Mouse (Mus musculus) midbrain, embryonic 16.5 days (tissue): ENCODE measurements around the gene N4bp2l2. TPM values are rescaled to one million over a fixed set of nuclear protein-coding genes. Genes with fewer than 3 reads are reported as not detected.

Experiments used
- ATAC-seq: fragments of 200-750 bp; cut with Nextera tagmentation; 2 replicates; pipeline ENCODE4 v1.8.0; 2017; ENCODE audit warnings: moderate TSS enrichment
- H3K27ac ChIP-seq: fragments of 300-500 bp; sonication (generic); 2 replicates; pipeline ENCODE4 v1.5.1; 2014; ENCODE audit warnings: mild to moderate bottlenecking, low read length, mixed read lengths
- H3K27me3 ChIP-seq: fragments of 300-500 bp; sonication (generic); 2 replicates; pipeline ENCODE4 v1.6.1; 2014; ENCODE audit warnings: low read depth, low read length, mixed read lengths; ENCODE audit not compliant: control insufficient read depth, insufficient read depth
- H3K36me3 ChIP-seq: fragments of 300-500 bp; sonication (generic); 2 replicates; pipeline ENCODE4 v1.6.1; 2014; ENCODE audit warnings: mild to moderate bottlenecking, low read length, moderate library complexity, mixed read lengths; ENCODE audit not compliant: control insufficient read depth, insufficient read depth
- H3K4me1 ChIP-seq: fragments of 300-500 bp; sonication (generic); 2 replicates; pipeline ENCODE4 v1.6.1; 2014; ENCODE audit warnings: mild to moderate bottlenecking, low read length, mixed read lengths; ENCODE audit not compliant: control insufficient read depth, insufficient read depth
- H3K4me2 ChIP-seq: fragments of 300-500 bp; sonication (generic); 2 replicates; pipeline ENCODE4 v1.6.1; 2014; ENCODE audit warnings: mild to moderate bottlenecking, low read length, mixed read lengths
- H3K4me3 ChIP-seq: fragments of 300-500 bp; sonication (generic); 2 replicates; pipeline ENCODE4 v1.5.1; 2014; ENCODE audit warnings: low read depth, mild to moderate bottlenecking, low read length, moderate library complexity, mixed read lengths
- H3K9ac ChIP-seq: fragments of 300-500 bp; sonication (generic); 2 replicates; pipeline ENCODE4 v1.6.1; 2014; ENCODE audit warnings: low read depth, low read length, mixed read lengths
- H3K9me3 ChIP-seq: fragments of 300-500 bp; sonication (generic); replicated peaks from 2 replicates; pipeline ENCODE4 v1.6.1; 2014; ENCODE audit warnings: mild to moderate bottlenecking, low read length, mixed read lengths; ENCODE audit not compliant: control insufficient read depth, poor library complexity, severe bottlenecking
- WGBS: fragments of 180-500 bp; shearing (Covaris S2); extraction: QIAGEN DNeasy Blood & Tissue Kit; methylation state at CpG from one replicate; pipeline ENCODE4 v1.1.7; 2014; 5-methylcytosine and 5-hydroxymethylcytosine counted together
- polyA plus RNA-seq: library from polyadenylated mRNA; unstranded; fragments of >200 nt; fragmentation: Nextera tagmentation; extraction: Ambion mirVana; gene quantifications from 2 replicates; pipeline ENCODE4 v1.2.1, GENCODE M21; 2015

Gene N4bp2l2
- polyA plus RNA-seq, 1 experiment from 2014 or later, result 25.7 TPM

DNA sequence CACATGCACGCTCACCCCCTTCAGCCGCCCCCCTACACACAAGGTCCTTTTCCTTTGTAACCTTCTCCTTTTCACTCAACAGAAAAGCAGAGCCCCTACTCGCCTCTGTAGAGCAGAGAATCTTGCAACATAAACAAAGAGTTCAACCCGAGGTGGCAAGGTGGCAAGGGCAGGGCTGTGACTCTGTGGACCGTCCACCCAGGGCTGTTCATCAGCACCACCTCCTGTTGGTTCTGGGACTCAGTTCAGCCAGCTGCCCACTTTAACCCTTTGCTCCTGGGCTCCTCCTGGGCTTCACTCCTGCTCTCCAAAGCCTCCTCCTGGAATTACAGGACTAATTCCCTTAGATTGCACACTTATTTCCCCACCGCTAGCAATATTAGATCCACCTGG, 81.7 kb downstream of the N4bp2l2 start:
- Histone ChIP-seq H3K4me2 (no peak overlapping the region), H3K4me1 (no peaks in the 10 kb centered on the region), H3K9me3 (no peaks in the 10 kb centered on the region), H3K27me3 (no peaks in the 10 kb centered on the region), H3K4me3 (no peak overlapping the region), H3K27ac (no peak overlapping the region), H3K9ac (no peak overlapping the region), H3K36me3 (no peaks in the 10 kb centered on the region)
- 55% methylated on average over 6 of the region's 6 CpGs for WGBS
- ATAC-seq, result no peak

GRCm38 (mm10) chr5:150583622-150584336, 82.2 kb downstream of the N4bp2l2 start:
- Histone ChIP-seq H3K4me3 (no peak overlapping the region), H3K27me3 (no peaks in the 10 kb centered on the region), H3K27ac (no peak overlapping the region), H3K36me3 (no peaks in the 10 kb centered on the region), H3K9me3 (no peaks in the 10 kb centered on the region), H3K4me1 (no peaks in the 10 kb centered on the region), H3K9ac (no peak overlapping the region), H3K4me2 (no peak overlapping the region)
- no peak for ATAC-seq
- WGBS, result 70% methylated on average over 5 of the region's 5 CpGs

- Histone ChIP-seq H3K4me2 (no peak overlapping the region), H3K4me1 (no peaks in the 10 kb centered on the region), H3K27ac (no peak overlapping the region), H3K9me3 (no peaks in the 10 kb centered on the region), H3K9ac (no peak overlapping the region), H3K4me3 (no peak overlapping the region), H3K27me3 (no peaks in the 10 kb centered on the region), H3K36me3 (no peaks in the 10 kb centered on the region)
- 85% methylated on average over 5 of the region's 5 CpGs for WGBS
- ATAC-seq, result no peak
Measured at GRCm38 (mm10) chr5:150583181-150583580, 82.8 kb downstream of the N4bp2l2 start.

GRCm38 (mm10) chr5:150581180-150581579, 84.8 kb downstream of the N4bp2l2 start:
- Histone ChIP-seq H3K9ac (no peak overlapping the region), H3K4me2 (no peak overlapping the region), H3K4me1 (no peaks in the 10 kb centered on the region), H3K4me3 (no peak overlapping the region), H3K27ac (no peak overlapping the region), H3K36me3 (no peaks in the 10 kb centered on the region), H3K9me3 (no peaks in the 10 kb centered on the region), H3K27me3 (no peaks in the 10 kb centered on the region)
- 53% methylated on average over 6 of the region's 6 CpGs for WGBS
- no peak for ATAC-seq

DNA sequence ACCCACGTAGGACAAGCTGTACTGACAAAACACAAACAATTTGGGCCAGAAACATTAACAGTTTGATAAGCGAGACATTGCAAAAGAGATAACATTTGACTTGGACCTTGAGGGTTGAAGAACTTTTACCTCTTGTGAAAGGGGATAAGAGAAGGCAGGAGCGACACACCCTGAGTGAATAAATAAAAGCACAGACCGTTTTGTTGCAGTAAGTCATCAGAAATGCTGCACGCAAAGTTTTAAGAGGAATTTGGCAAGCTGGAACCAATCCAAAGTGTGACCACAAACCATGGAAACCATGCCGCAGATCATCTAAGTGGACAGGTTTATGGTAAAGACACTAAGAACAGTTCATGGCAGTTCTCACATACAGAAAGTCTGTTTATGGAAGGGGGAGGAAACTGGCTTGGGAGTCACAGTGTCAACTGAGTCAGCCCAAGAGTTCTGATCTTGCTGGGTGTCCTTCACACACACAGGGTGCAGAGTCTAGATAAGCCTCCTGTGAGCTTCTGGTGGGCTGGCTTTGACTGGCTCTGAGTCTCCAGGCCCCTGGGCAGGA, 87.3 kb downstream of the N4bp2l2 start:
- H3K4me1 ChIP-seq, result no peaks in the 10 kb centered on the region
- H3K4me2 ChIP-seq, result no peak overlapping the region
- 0 out of 2 replicates have a peak, but pooled peaks cover under 1% of the 10 kb centered on the region for H3K36me3 ChIP-seq
- WGBS, result 85% methylated on average over 6 of the region's 6 CpGs
- no peak overlapping the region for H3K9ac ChIP-seq
- no peaks in the 10 kb centered on the region for H3K9me3 ChIP-seq
- no peaks in the 10 kb centered on the region for H3K27me3 ChIP-seq
- H3K4me3 ChIP-seq, result no peak overlapping the region
- no peak for ATAC-seq
- H3K27ac ChIP-seq, result no peak overlapping the region

GRCm38 (mm10) chr5:150576832-150577231, 89.2 kb downstream of the N4bp2l2 start:
- Histone ChIP-seq H3K27me3 (no peaks in the 10 kb centered on the region), H3K36me3 (peaks cover 10% of the 10 kb centered on the region; the same call in 1 of the 2 replicates), H3K9ac (no peak overlapping the region), H3K27ac (no peak overlapping the region), H3K9me3 (no peaks in the 10 kb centered on the region), H3K4me1 (no peaks in the 10 kb centered on the region), H3K4me3 (no peak overlapping the region), H3K4me2 (no peak overlapping the region)
- ATAC-seq, result no peak
- WGBS, result 88% methylated on average over 11 of the region's 11 CpGs

DNA sequence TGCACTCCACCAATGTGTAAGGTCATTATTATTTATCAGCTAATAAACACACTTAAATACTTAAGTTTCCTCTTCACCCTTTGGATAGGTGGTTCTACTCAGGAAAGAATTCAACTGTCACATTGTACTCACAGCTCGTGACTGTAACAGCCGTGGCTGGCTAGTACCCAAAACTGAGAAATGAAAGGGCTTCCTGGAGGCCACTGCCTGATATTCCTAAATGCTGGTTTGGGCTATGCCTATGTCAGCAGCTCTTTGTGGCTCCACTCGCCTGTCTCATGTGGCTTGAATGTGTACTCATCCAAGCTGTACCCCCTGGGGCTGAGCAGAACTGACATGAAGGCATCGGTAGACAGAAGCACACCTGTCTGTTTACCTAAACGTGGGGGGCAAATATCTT, 91.1 kb downstream of the N4bp2l2 start:
- Histone ChIP-seq H3K9ac (no peak overlapping the region), H3K27ac (no peak overlapping the region), H3K9me3 (no peaks in the 10 kb centered on the region), H3K4me3 (no peak overlapping the region), H3K27me3 (no peaks in the 10 kb centered on the region), H3K4me1 (no peaks in the 10 kb centered on the region), H3K4me2 (no peak overlapping the region), H3K36me3 (peaks cover 15% of the 10 kb centered on the region; the same call in 1 of the 2 replicates)
- ATAC-seq, result no peak
- WGBS, result 84% methylated on average over 5 of the region's 5 CpGs

DNA sequence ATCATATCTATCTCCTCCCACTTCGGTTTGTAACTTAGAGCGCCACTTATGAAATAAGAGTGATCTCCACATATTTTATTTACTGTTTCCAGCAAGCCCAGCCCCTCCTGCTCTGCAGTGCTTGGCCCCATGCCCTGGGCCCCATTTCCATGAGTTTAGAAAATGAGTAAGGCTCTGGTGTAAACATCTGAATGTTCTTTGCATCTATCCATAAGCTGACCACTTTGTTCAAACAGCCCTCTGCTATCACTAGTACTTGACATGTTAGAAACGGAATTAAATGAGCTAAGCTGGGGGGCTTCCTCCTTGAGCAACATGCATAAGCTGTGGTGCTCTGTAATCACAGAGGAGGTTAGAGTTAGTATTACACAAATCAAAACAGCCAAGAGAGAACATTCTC, 91.6 kb downstream of the N4bp2l2 start:
- H3K27me3 ChIP-seq, result no peaks in the 10 kb centered on the region
- H3K36me3 ChIP-seq, result peaks cover 15% of the 10 kb centered on the region; the same call in 1 of the 2 replicates
- H3K9me3 ChIP-seq, result no peaks in the 10 kb centered on the region

GRCm38 (mm10) chr5:150570496-150571219, 95.3 kb downstream of the N4bp2l2 start:
- H3K27ac ChIP-seq, result no peak overlapping the region
- H3K4me3 ChIP-seq, result no peak overlapping the region
- H3K36me3 ChIP-seq, result peaks cover 23% of the 10 kb centered on the region; the same call in 1 of the 2 replicates
- no peak overlapping the region for H3K9ac ChIP-seq
- no peaks in the 10 kb centered on the region for H3K9me3 ChIP-seq
- no peaks in the 10 kb centered on the region for H3K27me3 ChIP-seq
- 0 out of 2 replicates have a peak, but pooled peaks have one; percentile 42 for ATAC-seq
- WGBS, result 68% methylated on average over 11 of the region's 11 CpGs
- no peak overlapping the region for H3K4me2 ChIP-seq
- H3K4me1 ChIP-seq, result no peaks in the 10 kb centered on the region

More for the DNA sequence above, 91.6 kb downstream of the N4bp2l2 start:
- Histone ChIP-seq H3K27ac (no peak overlapping the region), H3K4me1 (no peaks in the 10 kb centered on the region), H3K4me3 (no peak overlapping the region), H3K9ac (no peak overlapping the region), H3K4me2 (no peak overlapping the region)
- ATAC-seq, result no peak
- WGBS, result 93% methylated on average over 3 of the region's 3 CpGs
